In the genomic region with DNA sequence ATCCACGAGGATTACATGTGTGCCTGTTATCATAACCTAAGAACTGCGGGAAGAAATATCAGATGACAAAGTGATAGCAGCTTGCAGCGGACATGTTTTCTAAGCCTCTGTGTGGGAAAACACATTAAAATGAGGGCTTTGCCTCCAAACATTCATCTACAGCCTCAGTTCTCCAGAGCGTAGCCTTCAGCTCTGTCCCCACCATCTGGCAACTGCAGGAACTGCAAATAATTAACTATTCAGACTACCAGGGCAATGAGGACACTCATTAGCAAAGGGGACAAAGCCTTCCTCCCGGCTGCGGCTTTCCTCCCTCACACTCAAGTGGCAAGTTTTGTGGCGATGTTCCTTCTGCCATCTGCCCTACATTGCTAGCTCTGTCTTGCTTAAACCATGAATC, we compare ENCODE assay signal across 9 mouse cellular contexts. TPM values are rescaled to one million over a fixed set of nuclear protein-coding genes. Genes with fewer than 3 reads are reported as not detected.
DNase-seq lines count a peak whose midpoint lies in the region; ATAC-seq and TF ChIP-seq lines count a peak whose summit lies in the region.
"Had no signal": no experiment of that assay in that cellular context is flagged by ENCODE, and none has a peak within 500 bp of the region (broad histone marks: within the 10 kb centered on the region; RNA-seq: fewer than 3 reads in every experiment).

No protein-coding gene starts in this region.

- H3K4me2 ChIP-seq in limb, embryonic 11.5 days (ENCODE audit: low read depth, severe bottlenecking), result no peak overlapping the region
- H3K4me2 ChIP-seq in neural tube, embryonic 12.5 days (replicated peaks), result no peak overlapping the region

- H3K9ac ChIP-seq in limb, embryonic 11.5 days (ENCODE audit: low read length), result no peak overlapping the region
- no peak overlapping the region for H3K9ac ChIP-seq in neural tube, embryonic 12.5 days

- H3K27me3 ChIP-seq in Patski, result peaks cover 40% of the 10 kb centered on the region
- H3K27me3 ChIP-seq in limb, embryonic 11.5 days (ENCODE audit: control insufficient read depth, insufficient read depth, low read length), result no peaks in the 10 kb centered on the region; the same call in 1 of the 2 replicates
- H3K27me3 ChIP-seq in neural tube, embryonic 12.5 days (replicated peaks), result no peaks in the 10 kb centered on the region

- 8% methylated on average over 7 of the region's 7 CpGs for WGBS in limb, embryonic 11.5 days
- 7% methylated on average over 7 of the region's 7 CpGs for WGBS in neural tube, embryonic 12.5 days

- no peak overlapping the region for H3K27ac ChIP-seq in limb, embryonic 11.5 days (replicated peaks; ENCODE audit: low read depth, low read length)
- no peak overlapping the region for H3K27ac ChIP-seq in neural tube, embryonic 12.5 days

- DNase-seq in B cell, adult 2 months, result peak; percentile 74 to 75
- no peak for DNase-seq in Patski (ENCODE audit: low read depth, low spot score)
- DNase-seq in cerebellum, postnatal 14 days, result peak; percentile 81 to 84
- peak; percentile 31 to 53 for DNase-seq in frontal cortex, postnatal 25 days (ENCODE audit: low spot score in 2 of 2)
- peak; percentile 83 for DNase-seq in kidney, adult 9 months
- peak; percentile 73 for DNase-seq in limb, embryonic 11.5 days (ENCODE audit: low spot score)
- DNase-seq in thymus, postnatal 4 days, result peak; percentile 50

- no peaks in the 10 kb centered on the region for H3K9me3 ChIP-seq in limb, embryonic 11.5 days (ENCODE audit: control insufficient read depth, low read length)
- H3K9me3 ChIP-seq in neural tube, embryonic 12.5 days, result no peaks in the 10 kb centered on the region

- no peaks in the 10 kb centered on the region for H3K36me3 ChIP-seq in limb, embryonic 11.5 days (ENCODE audit: control insufficient read depth, insufficient read depth, low read length)
- no peaks in the 10 kb centered on the region for H3K36me3 ChIP-seq in neural tube, embryonic 12.5 days

- peak; percentile 71 for ATAC-seq in Patski
- ATAC-seq in limb, embryonic 11.5 days (ENCODE audit: insufficient number of reproducible peaks, low FRiP score, low TSS enrichment, low read depth), result no peak
- peak; percentile 79 for ATAC-seq in neural tube, embryonic 12.5 days (ENCODE audit: low FRiP score, low read depth)

- in situ Hi-C loops in Patski (cut with MboI; ENCODE audit: low pct_unique_long_range_greater_than_20kb), result loop anchor here (5.0 kb wide), 1 partner anchor 107 kb away; no protein-coding TSS in a partner anchor

- POLR2A ChIA-PET in Patski (lab: Charles Lee), result no interaction called here

- no peaks in the 10 kb centered on the region for H3K4me1 ChIP-seq in limb, embryonic 11.5 days (ENCODE audit: control insufficient read depth, insufficient read depth, low read length)
- H3K4me1 ChIP-seq in neural tube, embryonic 12.5 days, result no peaks in the 10 kb centered on the region

- CTCF ChIA-PET in Patski (lab: Charles Lee), result interaction anchor here (0.9 to 5.1 kb wide), 5 partner anchors 10 to 210 kb away, joined by 3 to 38 read pairs (median 3); a partner anchor contains a TSS

- peak; percentile 87 for TF ChIP-seq CTCF in Patski (IDR thresholded peaks at IDR 0.05)

- H3K4me3 ChIP-seq in limb, embryonic 11.5 days (ENCODE audit: low read depth, low read length), result no peak overlapping the region
- no peak overlapping the region for H3K4me3 ChIP-seq in neural tube, embryonic 12.5 days

RNA-seq across cellular contexts. Expression of a gene that starts 33.9 kb away (rescaled TPM):
- polyA plus RNA-seq in Patski (2021), result not detected
- not detected in 2 replicates for polyA plus RNA-seq in limb, embryonic 11.5 days (2014; fragmentation: Nextera tagmentation; extraction: Ambion mirVana)
- not detected in 2 replicates for polyA plus RNA-seq in neural tube, embryonic 12.5 days (2016; fragmentation: Nextera tagmentation; extraction: Ambion mirVana)
- polyA plus RNA-seq: heart, embryonic 16.5 days had no signal
